Mouse (Mus musculus): ENCODE data around the gene Zfp207.
"Not testable (repeated sequence)": the region's sequence is repeated elsewhere in the genome, so short reads cannot be mapped to it uniquely, and the experiment has no call there.

The Zfp207 gene

GRCm38 (mm10) chr11:80383019-80383625, at the start of gene Zfp207:
Gene Zfp207 (plus strand): TSS chr11:80383279.
- DNase-seq (ENCODE audit: low spot score in 2 of 2), result peak; percentile 98 to 99

- DNase-seq (ENCODE audit: low spot score in 2 of 2), result no peak
These were observed 47.3 kb upstream of the Zfp207 start for GRCm38 (mm10) chr11:80335609-80336350.

GRCm38 (mm10) chr11:80336351-80336730, 46.7 kb upstream of the Zfp207 start:
- DNase-seq (ENCODE audit: low spot score in 2 of 2), result no peak

- no peak for DNase-seq (ENCODE audit: low spot score in 2 of 2)
These were observed 40.6 kb upstream of the Zfp207 start for GRCm38 (mm10) chr11:80342482-80342881.

- peak; percentile 88 for DNase-seq (ENCODE audit: low spot score in 2 of 2)
These were observed 31.1 kb upstream of the Zfp207 start for GRCm38 (mm10) chr11:80351832-80352430.

GRCm38 (mm10) chr11:80354832-80355231, 28.2 kb upstream of the Zfp207 start:
- DNase-seq (ENCODE audit: low spot score in 2 of 2), result no peak

GRCm38 (mm10) chr11:80368949-80369348, 14.1 kb upstream of the Zfp207 start:
- no peak for DNase-seq (ENCODE audit: low spot score in 2 of 2)

- no peak for DNase-seq (ENCODE audit: low spot score in 2 of 2)
These were observed 6.4 kb upstream of the Zfp207 start for GRCm38 (mm10) chr11:80376651-80377050.

GRCm38 (mm10) chr11:80377712-80378451, 5.2 kb upstream of the Zfp207 start, which contains the start of gene 5730455P16Rik:
Gene 5730455P16Rik (minus strand): TSS chr11:80378034.
- peak; percentile 85 to 86 for DNase-seq (ENCODE audit: low spot score in 2 of 2)

- DNase-seq (ENCODE audit: low spot score in 2 of 2), result not testable (repeated sequence)
These were observed 4.5 kb upstream of the Zfp207 start for GRCm38 (mm10) chr11:80378452-80379068.

- not testable (repeated sequence) for DNase-seq (ENCODE audit: low spot score in 2 of 2)
These were observed 3.9 kb upstream of the Zfp207 start for GRCm38 (mm10) chr11:80379184-80379583.

GRCm38 (mm10) chr11:80382626-80383018, 457 bp upstream of the Zfp207 start:
- DNase-seq (ENCODE audit: low spot score in 2 of 2), result peak in 1 of 2 experiments; percentile 26

GRCm38 (mm10) chr11:80383626-80384046, 557 bp downstream of the Zfp207 start:
- DNase-seq (ENCODE audit: low spot score in 2 of 2), result no peak

GRCm38 (mm10) chr11:80384461-80384860, 1.4 kb downstream of the Zfp207 start:
- no peak for DNase-seq (ENCODE audit: low spot score in 2 of 2)

GRCm38 (mm10) chr11:80385055-80385454, 2.0 kb downstream of the Zfp207 start:
- no peak for DNase-seq (ENCODE audit: low spot score in 2 of 2)

- no peak for DNase-seq (ENCODE audit: low spot score in 2 of 2)
These were observed 3.7 kb downstream of the Zfp207 start for GRCm38 (mm10) chr11:80386790-80387189.

- no peak for DNase-seq (ENCODE audit: low spot score in 2 of 2)
These were observed 6.8 kb downstream of the Zfp207 start for GRCm38 (mm10) chr11:80389885-80390284.

GRCm38 (mm10) chr11:80391407-80392120, 8.5 kb downstream of the Zfp207 start:
- DNase-seq (ENCODE audit: low spot score in 2 of 2), result no peak

GRCm38 (mm10) chr11:80395930-80396329, 12.9 kb downstream of the Zfp207 start:
- no peak for DNase-seq (ENCODE audit: low spot score in 2 of 2)

- DNase-seq (ENCODE audit: low spot score in 2 of 2), result no peak
These were observed 13.5 kb downstream of the Zfp207 start for GRCm38 (mm10) chr11:80396617-80397016.

GRCm38 (mm10) chr11:80407878-80408277, 24.8 kb downstream of the Zfp207 start:
- DNase-seq (ENCODE audit: low spot score in 2 of 2), result not testable (repeated sequence)

All from frontal cortex, postnatal 36 days (tissue).